Mouse (Mus musculus) limb, embryonic 10.5 days (tissue): ENCODE measurements around the gene Plvap. TPM values are rescaled to one million over a fixed set of nuclear protein-coding genes. Genes with fewer than 3 reads are reported as not detected.

Experiments
- DNase-seq: peaks from one replicate; pipeline ENCODE4 v3.0.0-alpha.2; 2017; ENCODE audit warnings: low spot score
- H3K27ac ChIP-seq: fragments of 300-500 bp; sonication (generic); 2 replicates; pipeline ENCODE4 v1.5.1; 2016; ENCODE audit warnings: mild to moderate bottlenecking
- H3K27me3 ChIP-seq: fragments of 300-500 bp; sonication (generic); 2 replicates; pipeline ENCODE4 v1.6.1; 2016; ENCODE audit warnings: low read depth, mild to moderate bottlenecking; ENCODE audit not compliant: poor library complexity, severe bottlenecking
- H3K36me3 ChIP-seq: fragments of 300-500 bp; sonication (generic); 2 replicates; pipeline ENCODE4 v1.6.1; 2016; ENCODE audit warnings: mild to moderate bottlenecking, moderate library complexity
- H3K4me1 ChIP-seq: fragments of 300-500 bp; sonication (generic); 2 replicates; pipeline ENCODE4 v1.6.1; 2016
- H3K4me3 ChIP-seq: fragments of 300-500 bp; sonication (generic); 2 replicates; pipeline ENCODE4 v1.5.1; 2016; ENCODE audit warnings: mild to moderate bottlenecking, moderate library complexity
- H3K9me3 ChIP-seq: fragments of 300-500 bp; sonication (generic); replicated peaks from 2 replicates; pipeline ENCODE4 v1.6.1; 2016; ENCODE audit warnings: mild to moderate bottlenecking
- WGBS: fragments of 180-500 bp; shearing (Covaris S2); methylation state at CpG from one replicate; pipeline ENCODE4 v1.1.7; 2016; 5-methylcytosine and 5-hydroxymethylcytosine counted together
- polyA plus RNA-seq: library from polyadenylated mRNA; unstranded; fragments of >200 nt; fragmentation: Nextera tagmentation; extraction: Ambion mirVana; gene quantifications from 2 replicates; pipeline ENCODE4 v1.2.1, GENCODE M21; 2016

Plvap gene
- polyA plus RNA-seq, 1 experiment from 2014 or later, result 74.6 TPM

- peak; percentile 84 for DNase-seq
- WGBS, result 3% methylated on average over 120 of the region's 121 CpGs
Observed at GRCm38 (mm10) chr8:71476099-71476940, 35.2 kb downstream of the Plvap start.

GRCm38 (mm10) chr8:71475702-71476075 is 35.9 kb downstream of the Plvap start:
- Histone ChIP-seq H3K4me3 (peak overlapping the region; percentile 72), H3K36me3 (peaks cover 72% of the 10 kb centered on the region), H3K27me3 (peaks cover 18% of the 10 kb centered on the region), H3K9me3 (no peaks in the 10 kb centered on the region), H3K27ac (peak overlapping the region; percentile 88), H3K4me1 (peaks cover 31% of the 10 kb centered on the region)
- peak; percentile 49 for DNase-seq
- WGBS, result 31% methylated on average over 4 of the region's 4 CpGs

More at GRCm38 (mm10) chr8:71476099-71476940, 35.2 kb downstream of the Plvap start:
- Histone ChIP-seq H3K9me3 (no peaks in the 10 kb centered on the region), H3K4me1 (peaks cover 34% of the 10 kb centered on the region), H3K4me3 (peak overlapping the region; percentile 72), H3K27me3 (peaks cover 24% of the 10 kb centered on the region), H3K27ac (peak overlapping the region; percentile 88), H3K36me3 (peaks cover 72% of the 10 kb centered on the region)

GRCm38 (mm10) chr8:71474785-71475701 is 36.5 kb downstream of the Plvap start:
- peak overlapping the region; percentile 72; the same call in 1 of the 2 replicates for H3K4me3 ChIP-seq

GRCm38 (mm10) chr8:71474344-71474743 is 37.2 kb downstream of the Plvap start:
- WGBS, result 96% methylated on average over 18 of the region's 18 CpGs
- Histone ChIP-seq H3K36me3 (peaks cover 66% of the 10 kb centered on the region), H3K4me3 (no peak overlapping the region)

More at GRCm38 (mm10) chr8:71474785-71475701, 36.5 kb downstream of the Plvap start:
- Histone ChIP-seq H3K4me1 (peaks cover 35% of the 10 kb centered on the region), H3K9me3 (no peaks in the 10 kb centered on the region), H3K27ac (0 out of 2 replicates have a peak overlapping the region, but pooled peaks have one; percentile 88), H3K27me3 (peaks cover 12% of the 10 kb centered on the region; the same call in 1 of the 2 replicates), H3K36me3 (peaks cover 72% of the 10 kb centered on the region)
- WGBS, result 92% methylated on average over 25 of the region's 25 CpGs
- DNase-seq, result no peak

GRCm38 (mm10) chr8:71472601-71473386 is 38.8 kb downstream of the Plvap start:
- Histone ChIP-seq H3K27ac (no peak overlapping the region), H3K9me3 (no peaks in the 10 kb centered on the region), H3K4me3 (no peak overlapping the region), H3K36me3 (peaks cover 54% of the 10 kb centered on the region), H3K4me1 (peaks cover 49% of the 10 kb centered on the region), H3K27me3 (peaks cover 3% of the 10 kb centered on the region; the same call in 1 of the 2 replicates)
- 91% methylated on average over 8 of the region's 8 CpGs for WGBS
- no peak for DNase-seq

More at GRCm38 (mm10) chr8:71474344-71474743, 37.2 kb downstream of the Plvap start:
- Histone ChIP-seq H3K27me3 (peaks cover 12% of the 10 kb centered on the region; the same call in 1 of the 2 replicates), H3K9me3 (no peaks in the 10 kb centered on the region), H3K27ac (no peak overlapping the region), H3K4me1 (peaks cover 42% of the 10 kb centered on the region)
- DNase-seq, result no peak

GRCm38 (mm10) chr8:71471861-71472260 is 39.7 kb downstream of the Plvap start:
- Histone ChIP-seq H3K27ac (no peak overlapping the region), H3K36me3 (peaks cover 60% of the 10 kb centered on the region), H3K9me3 (no peaks in the 10 kb centered on the region), H3K27me3 (no peaks in the 10 kb centered on the region), H3K4me1 (peaks cover 40% of the 10 kb centered on the region), H3K4me3 (no peak overlapping the region)
- DNase-seq, result no peak
- WGBS, result 96% methylated on average over 17 of the region's 17 CpGs

- Histone ChIP-seq H3K9me3 (no peaks in the 10 kb centered on the region), H3K27me3 (no peaks in the 10 kb centered on the region), H3K4me1 (peaks cover 31% of the 10 kb centered on the region), H3K36me3 (peaks cover 70% of the 10 kb centered on the region), H3K27ac (no peak overlapping the region), H3K4me3 (peak overlapping the region; percentile 96; the same call in 1 of the 2 replicates)
- DNase-seq, result no peak
- 88% methylated on average over 5 of the region's 5 CpGs for WGBS
Observed at GRCm38 (mm10) chr8:71470913-71471255, 40.7 kb downstream of the Plvap start.

GRCm38 (mm10) chr8:71470146-71470912 is 41.2 kb downstream of the Plvap start:
- peaks cover 68% of the 10 kb centered on the region for H3K36me3 ChIP-seq

GRCm38 (mm10) chr8:71469411-71469810 is 42.1 kb downstream of the Plvap start:
- no peaks in the 10 kb centered on the region for H3K9me3 ChIP-seq
- H3K4me1 ChIP-seq, result peaks cover 34% of the 10 kb centered on the region
- peak; percentile 63 for DNase-seq
- H3K36me3 ChIP-seq, result peaks cover 59% of the 10 kb centered on the region
- H3K4me3 ChIP-seq, result peak overlapping the region; percentile 96
- H3K27ac ChIP-seq, result peak overlapping the region; percentile 92
- WGBS, result under 1% methylated on average over 24 of the region's 24 CpGs
- no peaks in the 10 kb centered on the region for H3K27me3 ChIP-seq

More at GRCm38 (mm10) chr8:71470146-71470912, 41.2 kb downstream of the Plvap start:
- DNase-seq, result no peak
- Histone ChIP-seq H3K4me1 (peaks cover 31% of the 10 kb centered on the region), H3K4me3 (peak overlapping the region; percentile 96), H3K27me3 (no peaks in the 10 kb centered on the region), H3K9me3 (no peaks in the 10 kb centered on the region), H3K27ac (no peak overlapping the region)
- WGBS, result 90% methylated on average over 3 of the region's 3 CpGs

GRCm38 (mm10) chr8:71468916-71469315 is 42.6 kb downstream of the Plvap start, which contains the start of gene Dda1:
Gene Dda1 (plus strand): TSS chr8:71469199.
- peak; percentile 94 for DNase-seq
- Histone ChIP-seq H3K27ac (peak within 1 kb of the TSS; percentile 92), H3K27me3 (no peaks in the 10 kb centered on the region), H3K9me3 (no peaks in the 10 kb centered on the region), H3K4me3 (peak within 1 kb of the TSS; percentile 96), H3K36me3 (peaks cover 54% of the 10 kb centered on the region), H3K4me1 (peaks cover 39% of the 10 kb centered on the region)
- WGBS, result under 1% methylated on average over 52 of the region's 52 CpGs

- H3K27me3 ChIP-seq, result no peaks in the 10 kb centered on the region
- peaks cover 48% of the 10 kb centered on the region for H3K4me1 ChIP-seq
- no peak for DNase-seq
- WGBS, result 88% methylated on average over 1 of the region's 1 CpGs
- no peak overlapping the region for H3K27ac ChIP-seq
- peaks cover 45% of the 10 kb centered on the region for H3K36me3 ChIP-seq
- H3K4me3 ChIP-seq, result no peak overlapping the region
- H3K9me3 ChIP-seq, result no peaks in the 10 kb centered on the region
Observed at GRCm38 (mm10) chr8:71468001-71468400, 43.6 kb downstream of the Plvap start.
